Mouse (Mus musculus): ENCODE results near the gene Noct. TPM values are rescaled to one million over a fixed set of nuclear protein-coding genes. Genes with fewer than 3 reads are reported as not detected.
"Not testable (repeated sequence)": the region's sequence is repeated elsewhere in the genome, so short reads cannot be mapped to it uniquely, and the experiment has no call there.

Gene Noct
- total RNA-seq, 2 experiments from 2014 or later: 23.0 to 29.3 TPM

DNA sequence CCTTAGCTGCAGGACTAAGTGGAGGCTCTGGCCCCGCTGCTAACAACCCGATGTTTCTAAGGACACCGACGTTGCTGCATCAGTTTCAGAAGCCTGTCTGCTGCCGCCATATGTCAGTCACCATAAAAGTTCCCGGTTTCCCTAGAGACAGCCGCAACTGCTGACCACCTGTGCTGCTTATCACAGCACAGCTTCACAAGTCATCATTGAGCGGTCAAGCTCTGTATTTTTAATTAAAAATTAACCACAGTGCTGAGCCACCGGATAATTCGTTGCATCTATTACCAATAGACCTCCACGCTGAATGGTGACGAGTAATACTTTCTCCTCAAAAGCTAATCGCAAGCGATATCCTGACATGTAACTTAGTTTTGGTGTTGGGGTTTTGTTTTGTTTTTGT is 19.4 kb upstream of the Noct start:
- no peak for DNase-seq

DNA sequence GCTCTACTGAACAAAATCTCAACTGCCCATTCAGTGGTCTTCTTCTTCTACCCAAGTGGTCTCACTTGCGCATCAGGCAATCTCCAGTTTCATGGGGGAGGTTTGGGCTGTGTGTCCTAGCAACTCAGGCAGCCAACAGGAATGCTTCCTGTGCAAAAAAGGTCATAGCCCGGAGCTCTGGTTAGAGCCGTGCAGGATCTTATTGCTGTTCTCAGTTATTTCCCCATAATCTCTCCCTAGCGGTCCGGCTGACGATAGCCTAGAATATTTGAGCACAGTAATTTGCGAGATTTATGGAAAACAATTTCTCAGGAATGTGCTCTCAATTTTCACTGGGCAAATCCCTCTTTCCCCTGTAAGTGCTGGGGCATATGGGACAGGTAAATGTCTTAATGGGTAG is 17.7 kb upstream of the Noct start:
- no peak for DNase-seq

DNA sequence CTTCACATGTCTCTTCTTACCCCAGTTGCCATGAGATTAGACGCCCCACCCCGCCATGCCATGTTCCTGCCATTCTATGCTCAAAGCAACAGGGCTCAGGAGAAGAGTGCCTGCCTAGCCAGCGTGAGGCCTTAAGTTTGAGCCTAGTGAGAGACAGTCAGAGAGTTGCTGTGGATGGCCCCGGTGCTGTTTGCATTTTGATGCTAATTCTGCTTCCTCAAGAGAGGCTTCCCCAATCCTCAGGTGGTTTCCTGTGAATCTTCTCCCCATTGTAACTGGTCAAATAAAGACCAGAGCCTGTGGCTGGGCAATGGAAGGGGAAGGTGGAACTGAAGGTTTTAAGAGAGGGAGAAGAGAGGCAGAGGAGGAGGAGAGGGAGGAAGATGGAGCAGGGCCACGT is 15.6 kb upstream of the Noct start:
- no peak for DNase-seq

DNA sequence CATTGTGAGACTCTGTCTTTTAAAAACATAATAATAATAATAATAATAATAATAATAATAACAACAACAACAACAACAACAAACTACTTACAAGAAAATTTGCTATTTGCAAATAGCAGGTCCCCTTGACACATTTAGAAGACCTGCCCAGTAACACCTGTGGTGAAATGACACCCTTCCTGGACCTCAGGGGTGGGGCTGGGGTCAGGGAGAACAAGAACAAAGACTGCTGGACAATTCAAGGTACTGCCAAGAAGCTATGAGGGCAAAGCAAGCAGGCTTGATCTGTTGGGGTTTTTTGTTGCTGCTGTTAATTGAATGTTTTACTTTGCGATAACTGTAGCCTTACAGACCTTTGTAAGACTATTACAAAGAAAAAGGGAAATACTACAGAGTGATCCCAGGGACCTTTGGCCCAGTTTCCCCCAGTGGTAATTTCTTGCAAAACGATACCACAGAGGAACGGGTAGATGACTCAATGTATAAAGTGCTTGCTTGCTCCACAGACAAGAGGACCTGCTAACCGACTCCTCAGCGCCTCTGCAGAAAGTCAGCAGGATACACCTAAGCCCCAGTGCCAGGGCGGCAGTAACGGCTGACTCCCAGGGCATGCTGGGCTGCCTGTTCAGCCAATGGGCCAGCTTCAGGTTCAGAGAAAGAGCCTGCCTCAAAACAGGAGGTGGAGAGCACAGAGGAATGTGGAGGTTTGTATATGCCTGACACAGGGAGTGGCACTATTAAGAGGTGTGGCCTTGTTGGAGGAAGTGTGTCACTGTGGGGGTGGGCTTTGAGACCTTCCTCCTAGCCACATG is 14.5 kb upstream of the Noct start:
- no peak for DNase-seq

DNA sequence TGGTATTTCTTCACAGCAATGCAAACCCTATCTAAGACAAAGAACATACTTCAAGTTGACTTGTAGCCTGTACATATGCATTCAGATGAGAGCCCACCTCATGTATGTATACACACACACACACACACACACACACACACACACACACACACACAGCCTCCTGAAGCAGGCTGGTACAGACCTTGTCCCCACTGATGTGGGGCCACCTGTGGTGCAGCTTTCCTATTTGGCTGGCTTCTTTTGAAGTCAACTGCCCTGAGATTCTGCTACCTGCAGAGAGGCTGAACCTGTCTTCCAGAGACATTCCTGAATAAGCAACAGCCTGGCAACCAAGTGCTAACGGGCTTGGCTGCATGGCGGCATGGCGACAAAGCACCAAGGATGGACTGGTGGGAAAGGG is 13.8 kb upstream of the Noct start:
- DNase-seq: no peak

DNA sequence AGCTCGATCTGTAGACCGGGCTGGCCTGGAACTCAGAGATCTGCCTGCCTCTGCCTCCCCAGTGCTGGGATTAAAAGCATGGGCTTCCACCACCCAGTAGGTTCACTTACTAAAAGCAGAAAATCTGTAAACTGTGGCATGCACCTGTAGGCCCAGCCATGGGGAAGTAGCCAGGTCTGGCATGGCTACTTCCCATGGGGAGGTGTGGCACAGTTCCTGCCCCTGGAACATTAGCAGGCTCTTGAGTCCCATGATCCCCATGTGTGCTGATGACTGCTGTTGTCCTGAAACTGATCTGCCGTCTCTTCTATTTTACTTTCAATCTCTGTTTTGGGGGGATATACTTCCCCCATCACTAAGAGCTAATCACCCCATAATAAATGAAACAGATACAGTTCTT is 11.1 kb upstream of the Noct start:
- no peak for DNase-seq

DNA sequence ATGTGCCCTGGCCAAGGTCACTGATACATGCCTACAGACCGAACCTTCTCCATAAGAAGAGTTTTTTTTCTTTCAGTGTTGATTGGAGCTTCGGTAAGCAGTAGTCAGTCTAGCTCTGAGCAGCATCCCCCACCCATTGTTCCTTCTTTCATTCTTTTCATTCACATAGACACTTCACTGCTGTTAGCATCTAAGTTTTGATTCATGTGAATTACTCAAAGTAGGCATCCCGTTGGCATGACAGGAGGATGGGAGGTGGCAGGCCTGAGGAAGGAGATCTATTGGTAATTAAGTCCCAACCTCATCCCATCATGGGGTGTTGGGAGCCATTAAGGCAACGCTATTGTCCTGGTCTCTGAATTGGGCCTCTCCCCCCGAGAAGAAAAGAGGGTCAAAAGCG is 8.6 kb upstream of the Noct start:
- DNase-seq: no peak

DNA sequence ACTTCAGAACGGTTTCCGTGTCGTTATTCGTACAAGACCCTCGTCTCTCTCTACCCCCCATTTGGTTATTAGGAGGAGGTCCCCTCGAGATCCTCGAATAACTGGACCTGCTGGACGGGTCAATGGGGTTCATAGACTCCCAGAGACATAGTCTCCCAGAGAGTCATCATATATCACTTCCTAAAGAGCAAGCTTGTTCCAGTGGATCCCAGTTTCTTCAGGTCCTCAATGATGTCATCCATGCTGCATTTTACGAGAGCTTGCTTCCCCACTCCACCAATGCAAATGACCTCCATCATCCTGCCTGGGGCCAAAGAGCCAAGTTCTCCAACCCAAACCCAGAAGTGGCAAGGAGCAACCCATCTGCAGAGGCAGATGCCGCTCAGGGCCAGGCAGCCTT is 7.9 kb upstream of the Noct start:
- DNase-seq: not testable (repeated sequence)

DNA sequence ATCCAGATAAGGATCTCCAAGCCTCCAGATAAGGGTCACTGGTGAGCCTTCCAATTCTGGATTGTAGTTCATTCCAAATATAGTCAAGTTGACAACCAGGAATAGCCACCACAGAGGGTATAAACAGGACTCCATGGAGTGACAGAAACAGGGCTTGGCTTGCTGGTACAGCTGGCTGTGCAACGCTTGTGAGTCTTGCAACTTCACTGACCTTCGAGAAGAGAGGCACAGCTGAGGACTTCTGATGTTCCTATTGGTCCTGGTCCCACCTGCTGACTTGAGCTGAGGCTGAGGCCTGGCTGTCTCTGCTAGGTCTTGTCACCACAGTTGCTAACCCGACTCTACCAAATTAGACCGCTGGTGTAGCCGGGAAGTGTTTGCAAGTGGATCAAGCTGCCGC is 5.9 kb upstream of the Noct start:
- not testable (repeated sequence) for DNase-seq

DNA sequence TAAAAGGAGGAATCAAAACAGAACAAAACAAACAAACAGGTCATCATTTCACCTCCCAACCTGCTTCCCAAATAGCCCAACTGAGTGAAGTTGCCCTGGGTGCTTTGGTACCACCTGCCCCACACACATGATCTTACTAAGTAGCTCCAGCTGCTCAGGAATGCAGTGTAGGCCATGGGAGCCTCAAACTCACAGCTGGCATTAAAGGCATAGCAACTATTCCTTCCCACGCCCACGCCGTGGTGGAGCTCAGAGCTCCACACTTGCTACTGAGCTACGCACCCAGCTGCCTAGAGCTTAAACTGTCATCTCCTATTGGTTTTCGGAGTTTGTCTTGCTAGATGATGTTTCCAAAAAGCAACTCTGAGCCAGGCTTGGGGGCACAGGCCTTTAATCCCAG is 5.0 kb upstream of the Noct start:
- no peak for DNase-seq

DNA sequence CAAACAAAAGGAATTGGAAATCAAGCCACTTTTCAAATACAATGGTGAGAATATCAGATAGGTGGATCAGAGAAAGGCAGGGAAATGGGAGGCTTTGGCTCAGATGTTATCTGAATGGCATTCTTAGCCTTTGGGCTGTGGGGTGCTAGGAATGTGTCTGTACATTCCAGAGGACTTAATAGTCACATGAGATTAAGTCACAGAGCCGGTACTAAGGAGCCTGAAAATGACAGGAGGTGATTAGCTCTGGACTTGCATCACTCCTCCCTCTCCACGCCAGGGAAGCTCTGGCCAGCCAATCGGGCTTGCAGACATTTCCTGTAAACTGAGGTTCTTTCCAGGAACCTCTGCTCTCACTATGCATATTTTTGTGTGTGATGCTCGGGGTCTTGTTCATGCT is 3.4 kb upstream of the Noct start:
- no peak for DNase-seq

DNA sequence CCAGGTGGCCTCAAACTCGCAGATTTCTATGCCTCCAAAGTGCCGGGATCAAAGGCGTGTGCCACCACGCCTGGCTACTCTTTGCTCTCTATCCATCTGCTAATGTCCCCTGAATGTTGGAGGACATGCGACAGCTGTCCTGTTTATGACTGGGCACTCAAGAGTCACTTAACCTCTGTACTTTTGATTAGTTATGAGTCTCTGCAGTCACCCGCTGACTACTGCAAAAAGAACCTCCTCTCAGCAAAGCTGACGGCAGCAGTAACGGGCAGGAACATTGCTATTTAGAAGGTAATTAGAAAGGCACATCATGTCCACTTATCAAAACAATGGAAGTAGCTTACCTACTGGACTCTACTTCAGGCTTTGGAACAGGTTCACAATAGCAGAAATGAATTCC is 2.4 kb upstream of the Noct start:
- DNase-seq: no peak

DNA sequence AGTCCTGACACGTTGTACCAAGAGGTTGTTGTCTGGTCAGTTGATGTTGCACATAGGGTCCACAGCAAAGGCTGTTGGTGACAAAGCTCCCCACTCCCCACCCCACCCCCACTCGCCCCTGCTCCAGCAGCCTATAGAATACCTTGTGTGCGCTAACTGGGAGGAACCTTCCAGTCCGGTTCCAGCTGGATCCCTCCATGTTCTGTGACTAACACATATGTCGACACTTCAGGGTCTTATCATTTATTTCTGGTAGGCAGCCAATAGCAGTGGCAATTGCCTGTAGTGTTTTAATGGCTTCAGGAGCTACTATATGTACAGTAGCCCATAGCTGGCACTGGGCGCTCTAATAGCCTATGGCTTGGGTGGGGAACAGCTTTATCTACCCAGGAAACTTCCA is 1.9 kb upstream of the Noct start:
- DNase-seq: no peak

DNA sequence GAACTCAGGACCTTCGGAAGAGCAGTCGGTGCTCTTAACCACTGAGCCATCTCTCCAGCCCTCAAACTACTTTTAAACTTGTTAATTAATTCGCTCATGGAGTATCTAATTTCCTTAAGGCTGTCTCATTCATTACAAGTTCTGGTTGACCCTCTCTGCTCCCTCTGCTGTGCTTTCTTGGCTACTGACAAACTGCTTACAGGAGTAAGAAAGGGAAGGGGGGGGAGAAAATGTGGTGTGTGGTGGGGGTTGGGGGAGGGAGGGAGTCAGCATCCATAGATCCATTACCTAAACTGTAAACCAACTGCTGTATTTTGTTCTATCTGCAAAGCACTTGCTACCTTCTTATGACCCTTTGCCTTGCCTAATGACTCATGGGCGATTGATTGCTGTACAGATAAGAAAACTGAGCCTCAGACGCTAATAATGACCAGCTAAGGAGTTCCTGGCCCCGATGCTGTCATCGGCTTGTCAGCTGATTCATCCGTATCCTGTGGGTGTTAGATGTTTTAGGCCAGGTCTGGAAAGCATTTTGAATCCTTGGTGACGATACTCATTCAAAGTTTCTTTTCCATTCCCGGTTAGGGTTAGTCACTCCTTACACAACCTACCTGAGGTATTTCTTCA is 1.3 kb upstream of the Noct start:
- DNase-seq: no peak

DNA sequence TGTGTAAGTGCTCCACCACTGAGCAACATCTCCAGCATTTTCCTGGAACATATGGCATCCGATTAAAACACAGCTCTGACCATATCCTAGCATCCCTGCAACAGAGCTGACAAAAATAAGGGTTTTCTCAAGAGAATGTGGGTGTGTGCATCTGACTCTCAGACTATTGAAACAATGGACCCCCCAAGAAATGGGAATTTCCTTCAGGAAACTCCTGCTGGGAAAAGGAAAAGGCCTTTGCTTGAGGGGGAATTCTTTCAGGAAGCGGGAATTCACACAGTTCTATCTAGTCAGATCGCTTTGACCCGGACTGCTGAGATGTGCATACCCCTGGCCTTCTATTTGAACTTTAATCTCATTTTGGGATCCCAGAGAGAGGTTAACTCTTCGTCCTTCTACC is 691 bp upstream of the Noct start:
- DNase-seq: no peak

DNA sequence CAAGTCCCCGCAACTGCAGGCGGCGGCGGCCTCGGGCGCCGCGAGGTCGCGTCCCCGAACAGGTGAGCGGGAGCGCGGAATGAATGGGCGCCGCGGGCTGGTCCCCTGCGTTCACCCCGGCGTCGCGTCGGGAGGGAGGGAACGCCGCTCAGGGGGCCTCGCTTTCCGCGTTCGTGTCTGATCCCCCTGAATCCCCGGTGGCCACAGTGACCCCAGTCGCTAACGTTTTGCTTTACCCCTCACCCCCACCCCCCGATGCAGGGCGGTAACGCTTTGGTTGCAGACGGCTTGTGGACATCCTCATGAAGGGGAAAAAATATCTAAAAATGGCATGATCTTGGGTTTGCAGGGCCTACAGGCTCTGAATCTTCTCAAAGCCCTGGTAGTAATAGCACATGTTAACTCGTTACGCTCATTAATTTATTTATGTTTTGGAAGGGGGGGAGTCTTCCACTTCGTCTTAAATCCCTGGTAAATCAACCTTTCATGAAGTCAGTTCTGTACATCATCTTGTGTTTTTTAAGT is 1.0 kb downstream of the Noct start:
- no peak for DNase-seq

DNA sequence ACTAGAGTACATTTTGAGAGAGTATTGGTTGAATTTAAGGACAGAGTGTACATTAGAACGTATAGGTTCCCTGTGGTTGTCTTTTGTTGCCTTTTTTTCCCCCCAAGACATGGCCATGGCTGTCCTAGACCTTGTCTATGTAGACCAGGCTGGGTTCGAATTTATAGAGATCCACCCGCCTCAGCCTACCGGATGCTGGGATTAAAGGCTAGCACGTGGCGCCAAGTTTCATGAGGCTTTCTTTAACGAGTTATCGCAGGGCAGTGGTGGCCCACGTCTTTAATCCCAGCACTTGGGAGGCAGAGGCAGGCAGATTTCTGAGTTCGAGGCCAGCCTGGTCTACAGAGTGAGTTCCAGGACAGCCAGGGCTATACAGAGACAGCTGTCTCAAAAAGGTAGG is 1.7 kb downstream of the Noct start:
- DNase-seq: no peak

DNA sequence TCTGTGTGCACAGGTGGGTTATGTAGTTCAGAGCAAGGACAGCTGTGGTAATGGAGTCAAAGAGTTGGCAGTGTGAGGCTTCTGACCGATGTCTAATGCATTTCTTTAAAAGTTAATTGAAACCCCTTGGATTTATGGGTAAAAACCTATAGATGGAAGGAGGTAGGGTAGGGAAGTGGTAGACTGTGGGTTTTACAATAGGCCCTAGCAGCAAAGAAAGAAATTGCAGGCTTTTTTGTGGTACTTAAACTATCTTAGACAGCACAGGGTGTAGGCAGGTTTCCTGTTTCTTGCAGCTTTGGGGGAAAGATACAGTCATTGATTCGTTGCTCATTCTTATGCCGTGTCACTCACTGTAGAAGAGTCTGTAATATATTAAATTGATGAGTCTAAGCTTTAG is 2.4 kb downstream of the Noct start:
- no peak for DNase-seq

DNA sequence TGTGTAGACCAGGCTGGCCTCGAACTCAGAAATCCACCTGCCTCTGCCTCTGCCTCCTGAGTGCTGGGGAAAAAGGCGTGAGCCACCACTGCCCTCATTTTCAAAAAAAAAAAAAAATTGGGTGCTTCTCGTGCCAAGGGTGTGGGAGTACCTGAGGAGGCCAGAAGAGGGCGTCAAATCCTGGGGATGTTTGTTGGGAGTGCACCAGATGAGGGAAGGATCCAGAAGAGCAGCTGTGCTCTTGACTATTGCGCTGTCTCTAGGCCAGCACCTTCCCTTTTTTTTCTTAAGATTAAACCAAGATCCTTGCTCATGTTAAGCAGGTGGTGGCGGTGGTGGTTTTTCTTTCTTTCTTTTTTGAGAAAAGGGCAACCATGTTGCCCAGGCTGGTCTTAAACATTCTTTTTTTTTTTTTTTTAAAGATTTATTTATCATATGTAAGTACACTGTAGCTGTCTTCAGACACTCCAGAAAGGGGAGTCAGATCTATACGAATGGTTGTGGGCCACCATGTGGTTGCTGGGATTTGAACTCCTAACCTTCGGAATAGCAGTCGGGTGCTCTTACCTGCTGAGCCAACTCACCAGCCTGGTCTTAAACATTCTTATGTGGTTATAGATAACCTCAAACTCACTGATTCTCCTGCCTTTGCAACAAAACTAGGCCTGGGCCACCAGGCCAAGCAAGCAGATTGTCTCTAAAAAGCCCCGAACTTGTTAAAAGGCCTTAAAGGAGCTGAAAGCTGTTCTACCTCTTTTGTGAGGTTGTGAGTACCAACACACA is 4.0 kb downstream of the Noct start:
- DNase-seq: peak; percentile 61

DNA sequence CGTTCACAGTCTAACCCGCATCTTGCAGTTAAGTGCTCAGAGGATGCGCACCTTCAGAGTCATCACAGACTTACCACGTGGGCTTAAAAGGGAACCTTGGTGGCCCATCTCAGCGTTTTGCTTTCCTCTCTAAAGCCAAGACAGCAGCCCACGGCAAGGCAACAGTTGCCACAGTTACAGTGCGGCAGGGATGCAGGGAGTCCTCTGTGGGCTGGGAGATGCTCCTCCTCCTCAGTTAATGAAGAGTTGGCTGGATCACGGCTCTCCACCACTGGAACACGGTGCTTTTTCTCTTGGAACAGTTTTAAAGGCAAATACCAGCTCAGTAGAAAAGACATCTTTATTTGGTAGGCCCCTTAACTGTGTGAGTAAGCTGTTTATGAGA is 4.6 kb downstream of the Noct start:
- DNase-seq: no peak

DNA sequence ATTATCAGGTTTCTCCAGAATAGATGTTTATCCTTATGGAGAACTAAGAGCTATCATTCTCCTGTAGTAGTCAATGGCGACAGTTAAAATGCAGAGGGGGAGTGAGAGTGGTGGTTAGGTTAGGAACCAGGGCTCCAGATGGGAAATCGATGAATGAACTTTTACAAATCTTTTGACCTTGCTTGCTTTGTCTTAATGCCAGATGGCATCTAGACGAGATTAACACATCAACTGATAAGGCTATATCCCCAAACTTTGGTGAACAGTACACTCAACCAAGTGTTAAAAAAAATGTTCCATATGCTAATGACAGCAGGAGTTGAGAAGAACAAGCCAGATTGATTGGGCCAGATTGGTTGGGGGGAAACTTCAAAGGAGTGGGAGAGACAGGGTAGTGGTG is 5.0 kb downstream of the Noct start:
- DNase-seq: no peak

DNA sequence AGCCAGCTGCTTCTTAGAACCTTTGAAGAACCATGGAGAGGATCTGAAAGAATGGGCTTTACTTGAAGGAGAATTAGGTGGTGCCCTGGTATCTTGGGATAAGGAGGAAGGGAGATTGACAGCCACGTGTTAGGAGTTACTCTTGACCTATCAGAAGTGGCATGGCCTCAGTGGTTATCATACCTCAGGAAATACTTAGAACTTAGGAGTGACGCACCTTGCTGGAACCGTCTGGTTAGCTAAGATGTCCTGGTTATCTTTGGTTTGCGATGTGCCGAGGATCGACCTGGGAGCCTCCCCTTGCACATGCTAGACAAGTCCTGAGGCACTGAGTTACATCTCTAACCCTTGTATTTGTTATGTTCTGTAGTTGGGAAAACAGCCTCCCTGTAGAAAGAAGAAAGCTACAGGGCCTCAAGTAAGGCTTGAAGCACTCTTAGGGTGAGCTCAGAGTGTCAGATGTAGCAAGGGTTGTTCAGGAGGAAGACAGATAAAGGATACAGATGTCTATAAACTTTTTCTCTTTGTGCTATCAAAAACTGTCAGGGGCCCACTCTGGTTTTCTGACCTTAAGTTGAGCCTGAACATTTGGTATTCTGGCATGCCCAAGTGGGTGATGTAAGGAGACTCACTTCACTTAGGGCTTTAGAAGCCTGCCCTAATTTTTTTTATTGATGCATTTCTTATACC is 6.0 kb downstream of the Noct start:
- no peak for DNase-seq

DNA sequence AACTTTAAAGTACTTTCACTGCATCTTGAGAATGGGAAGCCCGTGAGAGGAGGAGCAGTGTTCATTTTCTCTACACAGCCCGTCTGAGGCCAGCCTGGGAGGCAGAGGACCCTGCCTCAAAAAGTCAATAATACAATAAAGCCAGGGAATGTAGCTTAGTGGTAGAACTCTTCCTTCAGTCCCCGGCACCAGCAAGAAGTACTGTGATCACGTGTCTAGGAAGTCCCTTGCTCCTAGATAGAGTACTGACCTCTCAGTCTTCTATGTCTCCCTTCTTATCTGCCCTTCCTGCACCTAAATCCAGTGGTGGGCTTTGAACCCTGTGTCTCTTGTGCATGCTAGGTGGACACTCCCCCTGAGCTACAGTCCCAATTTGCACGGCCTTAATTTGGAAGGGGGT is 6.6 kb downstream of the Noct start:
- no peak for DNase-seq
